Mouse (Mus musculus) hindbrain, embryonic 16.5 days (tissue): ENCODE results near the gene Kat6b. TPM values are rescaled to one million over a fixed set of nuclear protein-coding genes. Genes with fewer than 3 reads are reported as not detected.

Source experiments
- ATAC-seq: fragments of 200-750 bp; cut with Nextera tagmentation; 2 replicates; pipeline ENCODE4 v1.8.0; 2017; ENCODE audit warnings: moderate TSS enrichment, moderate library complexity
- H3K27ac ChIP-seq: fragments of 300-500 bp; sonication (generic); 2 replicates; pipeline ENCODE4 v1.5.1; 2014; ENCODE audit warnings: low read depth, mild to moderate bottlenecking, control low read depth, low read length, moderate library complexity
- H3K27me3 ChIP-seq: fragments of 300-500 bp; sonication (generic); replicated peaks from 2 replicates; pipeline ENCODE4 v1.6.1; 2014; ENCODE audit warnings: low read length; ENCODE audit not compliant: control insufficient read depth, insufficient read depth
- H3K36me3 ChIP-seq: fragments of 300-500 bp; sonication (generic); 2 replicates; pipeline ENCODE4 v1.6.1; 2014; ENCODE audit warnings: mild to moderate bottlenecking, low read length, moderate library complexity, mixed read lengths; ENCODE audit not compliant: control insufficient read depth, insufficient read depth
- H3K4me1 ChIP-seq: fragments of 300-500 bp; sonication (generic); 2 replicates; pipeline ENCODE4 v1.6.1; 2014; ENCODE audit warnings: low read depth, low read length; ENCODE audit not compliant: control insufficient read depth, insufficient read depth
- H3K4me2 ChIP-seq: fragments of 300-500 bp; sonication (generic); 2 replicates; pipeline ENCODE4 v1.6.1; 2014; ENCODE audit warnings: mild to moderate bottlenecking, low read length, control low read depth, moderate library complexity
- H3K4me3 ChIP-seq: fragments of 300-500 bp; sonication (generic); 2 replicates; pipeline ENCODE4 v1.5.1; 2014; ENCODE audit warnings: mild to moderate bottlenecking, low read length, control low read depth, moderate library complexity
- H3K9ac ChIP-seq: fragments of 300-500 bp; sonication (generic); 2 replicates; pipeline ENCODE4 v1.6.1; 2014; ENCODE audit warnings: low read depth, mild to moderate bottlenecking, control low read depth, low read length, moderate library complexity
- H3K9me3 ChIP-seq: fragments of 300-500 bp; sonication (generic); 2 replicates; pipeline ENCODE4 v1.6.1; 2014; ENCODE audit warnings: mild to moderate bottlenecking, low read length, moderate library complexity; ENCODE audit not compliant: control insufficient read depth
- WGBS: fragments of 180-500 bp; shearing (Covaris S2); extraction: QIAGEN DNeasy Blood & Tissue Kit; methylation state at CpG from one replicate; pipeline ENCODE4 v1.1.7; 2014; 5-methylcytosine and 5-hydroxymethylcytosine counted together
- polyA plus RNA-seq: library from polyadenylated mRNA; unstranded; fragments of >200 nt; fragmentation: Nextera tagmentation; extraction: Ambion mirVana; gene quantifications from 2 replicates; pipeline ENCODE4 v1.2.1, GENCODE M21; 2015

The Kat6b gene
- polyA plus RNA-seq, 1 experiment from 2014 or later: 14.2 TPM

DNA sequence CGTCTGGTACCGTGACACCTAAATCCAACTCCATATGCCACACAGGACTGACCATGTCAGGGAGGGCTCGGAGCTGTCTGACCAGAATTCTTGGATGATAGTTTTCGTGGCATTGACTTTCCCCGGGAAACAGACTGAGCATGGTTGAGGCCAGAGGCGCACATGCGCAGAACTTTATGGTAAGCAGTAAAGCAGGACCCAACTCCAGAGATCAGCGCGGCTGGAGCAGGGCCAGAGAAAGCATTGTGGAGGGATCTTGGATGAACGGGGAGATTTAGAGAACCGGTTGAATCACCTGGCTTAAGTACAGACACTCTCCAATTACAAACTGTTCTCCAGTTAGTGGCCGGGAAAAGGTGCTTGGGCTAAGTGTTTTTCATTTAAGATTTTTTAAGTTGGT is 120.9 kb downstream of the Kat6b start:
- WGBS: 88% methylated on average over 12 of the region's 12 CpGs
- no peak for ATAC-seq
- Histone ChIP-seq H3K36me3 (no peaks in the 10 kb centered on the region), H3K4me2 (no peak overlapping the region), H3K4me1 (peaks cover 12% of the 10 kb centered on the region), H3K9ac (no peak overlapping the region), H3K9me3 (no peaks in the 10 kb centered on the region), H3K27ac (no peak overlapping the region), H3K4me3 (no peak overlapping the region), H3K27me3 (no peaks in the 10 kb centered on the region)

- WGBS: 76% methylated on average over 4 of the region's 4 CpGs
Measured at GRCm38 (mm10) chr14:21602937-21603336, 121.7 kb downstream of the Kat6b start.

GRCm38 (mm10) chr14:21607686-21608085 is 126.5 kb downstream of the Kat6b start:
- no peak overlapping the region for H3K9ac ChIP-seq
- H3K36me3 ChIP-seq: no peaks in the 10 kb centered on the region

More at GRCm38 (mm10) chr14:21602937-21603336, 121.7 kb downstream of the Kat6b start:
- Histone ChIP-seq H3K4me3 (no peak overlapping the region), H3K36me3 (no peaks in the 10 kb centered on the region), H3K27me3 (no peaks in the 10 kb centered on the region), H3K9ac (no peak overlapping the region), H3K4me1 (peaks cover 16% of the 10 kb centered on the region), H3K4me2 (no peak overlapping the region), H3K9me3 (no peaks in the 10 kb centered on the region), H3K27ac (no peak overlapping the region)
- no peak for ATAC-seq

DNA sequence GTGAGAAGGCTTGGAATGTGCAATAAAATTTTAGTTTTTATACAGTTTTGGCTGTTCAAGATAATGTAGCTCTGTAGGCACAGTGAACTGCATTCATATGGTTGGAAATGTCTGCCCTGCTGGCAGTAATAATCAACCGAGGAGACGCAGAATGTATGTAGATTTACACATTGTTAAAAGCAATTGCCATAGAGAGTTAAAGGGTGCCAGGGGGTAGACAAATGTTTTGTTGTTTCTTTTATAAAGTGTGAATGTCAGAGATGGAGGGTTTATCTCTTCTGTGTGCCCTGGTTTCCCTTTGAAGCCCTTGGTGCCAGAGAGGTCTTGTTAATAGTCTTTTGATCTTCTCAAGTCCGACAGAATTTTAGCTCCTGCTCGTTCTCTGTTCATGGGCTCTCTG is 127.7 kb downstream of the Kat6b start:
- Histone ChIP-seq H3K36me3 (no peaks in the 10 kb centered on the region), H3K27ac (no peak overlapping the region), H3K4me2 (no peak overlapping the region), H3K9me3 (no peaks in the 10 kb centered on the region), H3K27me3 (no peaks in the 10 kb centered on the region), H3K9ac (no peak overlapping the region), H3K4me3 (no peak overlapping the region), H3K4me1 (peaks cover 7% of the 10 kb centered on the region; the same call in 1 of the 2 replicates)
- ATAC-seq: no peak
- 21% methylated on average over 4 of the region's 4 CpGs for WGBS

More at GRCm38 (mm10) chr14:21607686-21608085, 126.5 kb downstream of the Kat6b start:
- no peaks in the 10 kb centered on the region for H3K27me3 ChIP-seq
- WGBS: 45% methylated on average over 4 of the region's 4 CpGs
- peak overlapping the region; percentile 24; the same call in 1 of the 2 replicates for H3K27ac ChIP-seq
- peaks cover 7% of the 10 kb centered on the region; the same call in 1 of the 2 replicates for H3K4me1 ChIP-seq
- no peak overlapping the region; the same call in 1 of the 2 replicates for H3K4me2 ChIP-seq
- no peaks in the 10 kb centered on the region for H3K9me3 ChIP-seq
- ATAC-seq: no peak
- H3K4me3 ChIP-seq: no peak overlapping the region

GRCm38 (mm10) chr14:21610224-21610623 is 129.0 kb downstream of the Kat6b start:
- H3K36me3 ChIP-seq: no peaks in the 10 kb centered on the region
- H3K4me1 ChIP-seq: peaks cover 7% of the 10 kb centered on the region; the same call in 1 of the 2 replicates
- H3K4me3 ChIP-seq: no peak overlapping the region
- H3K27me3 ChIP-seq: no peaks in the 10 kb centered on the region
- no peaks in the 10 kb centered on the region for H3K9me3 ChIP-seq
- no peak overlapping the region for H3K4me2 ChIP-seq
- no peak overlapping the region for H3K9ac ChIP-seq
- no peak overlapping the region for H3K27ac ChIP-seq
- peak; percentile 72; the same call in 1 of the 2 replicates for ATAC-seq
- 16% methylated on average over 3 of the region's 3 CpGs for WGBS

- 90% methylated on average over 6 of the region's 6 CpGs for WGBS
Measured at GRCm38 (mm10) chr14:21613031-21613430, 131.8 kb downstream of the Kat6b start.

GRCm38 (mm10) chr14:21614103-21614502 is 132.9 kb downstream of the Kat6b start:
- ATAC-seq: no peak
- Histone ChIP-seq H3K9me3 (no peaks in the 10 kb centered on the region), H3K27ac (no peak overlapping the region), H3K4me3 (no peak overlapping the region), H3K27me3 (no peaks in the 10 kb centered on the region), H3K9ac (no peak overlapping the region), H3K4me1 (no peaks in the 10 kb centered on the region), H3K36me3 (no peaks in the 10 kb centered on the region), H3K4me2 (no peak overlapping the region)
- WGBS: 94% methylated on average over 5 of the region's 5 CpGs

More at GRCm38 (mm10) chr14:21613031-21613430, 131.8 kb downstream of the Kat6b start:
- H3K4me3 ChIP-seq: no peak overlapping the region
- no peak overlapping the region for H3K27ac ChIP-seq
- 0 out of 2 replicates have a peak, but pooled peaks cover 2% of the 10 kb centered on the region for H3K4me1 ChIP-seq
- H3K9me3 ChIP-seq: no peaks in the 10 kb centered on the region
- H3K27me3 ChIP-seq: no peaks in the 10 kb centered on the region
- no peak overlapping the region for H3K9ac ChIP-seq
- no peaks in the 10 kb centered on the region for H3K36me3 ChIP-seq
- ATAC-seq: no peak
- no peak overlapping the region for H3K4me2 ChIP-seq

DNA sequence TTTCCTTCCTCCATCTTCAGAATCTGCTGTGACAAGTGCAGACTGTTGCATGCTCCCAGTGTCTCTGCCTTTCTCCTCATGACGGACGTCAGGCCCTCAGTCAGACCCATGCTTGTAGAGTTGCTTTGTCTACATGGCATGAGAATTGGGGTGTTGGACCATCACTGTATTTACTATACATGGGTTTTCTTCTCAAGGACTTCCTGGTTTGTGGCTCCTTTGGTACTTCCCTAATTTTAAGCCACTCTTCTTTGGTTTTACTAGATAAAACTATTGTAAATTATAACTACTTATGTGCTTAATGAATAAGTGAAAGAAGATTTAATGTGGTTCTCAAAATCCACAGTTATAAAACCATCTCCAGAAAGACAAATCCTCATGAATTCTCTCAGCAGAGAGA is 134.6 kb downstream of the Kat6b start:
- H3K27ac ChIP-seq: no peak overlapping the region
- H3K4me3 ChIP-seq: no peak overlapping the region
- H3K9ac ChIP-seq: no peak overlapping the region
- 83% methylated on average over 2 of the region's 2 CpGs for WGBS
- no peaks in the 10 kb centered on the region for H3K27me3 ChIP-seq
- no peak overlapping the region for H3K4me2 ChIP-seq
- no peak for ATAC-seq
- no peaks in the 10 kb centered on the region; the same call in 1 of the 2 replicates for H3K36me3 ChIP-seq
- no peaks in the 10 kb centered on the region for H3K9me3 ChIP-seq
- no peaks in the 10 kb centered on the region for H3K4me1 ChIP-seq

DNA sequence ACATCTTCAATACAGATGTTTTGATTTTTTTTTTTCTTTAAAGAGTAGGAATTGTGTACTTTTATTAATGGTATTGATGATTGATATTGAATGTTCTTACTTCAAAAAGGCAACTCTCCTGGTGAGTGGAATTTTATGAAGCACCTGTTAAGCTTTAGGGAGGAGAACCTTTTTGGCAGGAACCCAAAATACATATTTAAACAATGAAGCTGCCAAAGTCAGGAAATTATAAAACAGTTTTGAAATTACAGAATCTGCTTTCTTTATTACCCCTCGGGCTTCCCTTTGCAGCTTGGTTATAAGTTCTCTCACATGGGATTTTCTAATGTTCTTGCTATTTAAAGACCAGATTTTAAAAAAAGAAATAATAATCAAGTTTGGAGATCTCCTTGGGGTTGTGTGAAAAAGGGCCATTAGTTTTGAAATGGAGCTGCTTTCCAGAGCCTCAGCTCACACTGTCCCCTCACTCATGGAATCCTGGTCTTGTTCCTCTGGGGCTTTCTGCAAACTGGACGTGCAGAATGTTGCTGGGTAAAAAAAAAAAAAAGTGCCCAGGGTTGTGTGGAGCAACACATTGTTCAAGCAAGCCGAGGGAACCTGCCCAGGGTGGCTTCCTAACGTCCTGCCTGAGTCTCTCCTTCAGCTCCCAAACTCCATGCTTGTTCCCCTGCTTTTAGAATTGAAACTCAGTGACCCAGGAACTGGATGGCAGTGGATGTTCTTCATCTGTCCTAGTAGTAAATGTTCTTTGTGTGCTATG is 136.2 kb downstream of the Kat6b start:
- no peak for ATAC-seq
- Histone ChIP-seq H3K4me3 (no peak overlapping the region), H3K9ac (no peak overlapping the region), H3K9me3 (no peaks in the 10 kb centered on the region), H3K27ac (no peak overlapping the region), H3K27me3 (no peaks in the 10 kb centered on the region), H3K4me2 (no peak overlapping the region), H3K4me1 (no peaks in the 10 kb centered on the region), H3K36me3 (no peaks in the 10 kb centered on the region; the same call in 1 of the 2 replicates)
- 46% methylated on average over 4 of the region's 4 CpGs for WGBS
